Mouse (Mus musculus) lung, embryonic 14.5 days (tissue): ENCODE results near the gene Naa40. TPM values are rescaled to one million over a fixed set of nuclear protein-coding genes. Genes with fewer than 3 reads are reported as not detected.

ENCODE experiments used
- ATAC-seq: fragments of 200-750 bp; cut with Nextera tagmentation; 2 replicates; pipeline ENCODE4 v1.8.0; 2017; ENCODE audit warnings: mild to moderate bottlenecking, moderate TSS enrichment, moderate library complexity; ENCODE audit not compliant: insufficient read depth
- DNase-seq: peaks from one replicate; pipeline ENCODE4 v3.0.0-alpha.2; 2015
- H3K27ac ChIP-seq: fragments of 300-500 bp; sonication (generic); 2 replicates; pipeline ENCODE4 v1.5.1; 2014; ENCODE audit warnings: low read depth, mild to moderate bottlenecking, moderate library complexity
- H3K27me3 ChIP-seq: fragments of 300-500 bp; sonication (generic); 2 replicates; pipeline ENCODE4 v1.6.1; 2014; ENCODE audit warnings: low read length, control low read depth; ENCODE audit not compliant: insufficient read depth
- H3K36me3 ChIP-seq: fragments of 300-500 bp; sonication (generic); 2 replicates; pipeline ENCODE4 v1.6.1; 2014; ENCODE audit warnings: control low read depth; ENCODE audit not compliant: insufficient read depth
- H3K4me1 ChIP-seq: fragments of 300-500 bp; sonication (generic); 2 replicates; pipeline ENCODE4 v1.6.1; 2014; ENCODE audit warnings: antibody characterized with exemption, control low read depth; ENCODE audit not compliant: insufficient read depth
- H3K4me2 ChIP-seq: fragments of 300-500 bp; sonication (generic); 2 replicates; pipeline ENCODE4 v1.6.1; 2014; ENCODE audit warnings: mild to moderate bottlenecking
- H3K4me3 ChIP-seq: fragments of 300-500 bp; sonication (generic); 2 replicates; pipeline ENCODE4 v1.5.1; 2014; ENCODE audit warnings: low read depth, low read length
- H3K9ac ChIP-seq: fragments of 300-500 bp; sonication (generic); 2 replicates; pipeline ENCODE4 v1.6.1; 2014
- H3K9me3 ChIP-seq: fragments of 300-500 bp; sonication (generic); 2 replicates; pipeline ENCODE4 v1.6.1; 2016; ENCODE audit warnings: low read depth, low read length, control low read depth
- CTCF ChIP-seq: IDR thresholded peaks from 2 replicates; pipeline ENCODE4 v1.5.1; 2016; ENCODE audit warnings: antibody characterized with exemption, low read depth
- WGBS: fragments of 180-500 bp; shearing (Covaris S2); extraction: QIAGEN DNeasy Blood & Tissue Kit; methylation state at CpG from one replicate; pipeline ENCODE4 v1.1.7; 2014; 5-methylcytosine and 5-hydroxymethylcytosine counted together
- polyA plus RNA-seq: library from polyadenylated mRNA; unstranded; fragments of >200 nt; fragmentation: Nextera tagmentation; extraction: Ambion mirVana; gene quantifications from 2 replicates; pipeline ENCODE4 v1.2.1, GENCODE M21; 2014

The Naa40 gene
- polyA plus RNA-seq, 1 experiment from 2014 or later: 65.8 TPM

DNA sequence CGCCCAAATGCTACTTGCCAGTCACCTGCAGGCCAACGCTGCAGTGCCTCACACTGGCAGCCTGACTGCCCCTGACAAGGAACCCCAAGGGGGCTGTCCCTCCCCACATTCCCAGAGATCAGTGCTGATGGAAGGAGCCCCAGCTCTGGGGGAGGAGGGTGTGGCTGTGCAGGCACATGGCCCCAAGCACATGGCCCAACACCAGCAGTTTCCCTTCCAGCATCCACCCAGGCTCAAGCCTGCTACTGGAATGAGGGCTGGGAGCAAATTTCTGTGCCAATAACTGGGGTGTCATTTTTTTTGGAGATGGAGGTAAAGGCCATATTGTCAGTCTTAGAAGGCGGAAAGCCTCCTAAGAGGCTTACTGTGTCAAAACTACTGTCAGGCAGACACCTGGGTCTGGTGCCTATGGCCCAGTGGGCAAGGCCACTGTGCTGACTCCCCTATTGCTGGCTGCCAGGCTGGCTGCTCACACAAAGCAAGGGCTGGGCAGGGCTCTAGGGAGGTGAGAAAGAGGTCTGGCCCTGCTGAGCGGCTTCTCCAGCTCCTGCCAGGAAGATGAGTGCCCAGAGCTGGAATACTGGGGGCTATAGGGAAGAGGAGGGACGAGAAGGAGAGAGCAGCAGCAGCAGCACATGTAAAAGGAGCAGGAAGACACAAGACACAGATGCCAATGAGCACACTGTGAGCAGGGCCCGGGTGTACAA is 37.4 kb upstream of the Naa40 start:
- H3K4me3 ChIP-seq: no peak overlapping the region
- H3K4me1 ChIP-seq: no peaks in the 10 kb centered on the region
- DNase-seq (no peak), ATAC-seq (no peak)
- no peaks in the 10 kb centered on the region for H3K9me3 ChIP-seq
- H3K36me3 ChIP-seq: peaks cover 98% of the 10 kb centered on the region
- TF ChIP-seq CTCF: no peak
- no peak overlapping the region for H3K4me2 ChIP-seq
- no peak overlapping the region for H3K27ac ChIP-seq
- no peak overlapping the region for H3K9ac ChIP-seq
- no peaks in the 10 kb centered on the region for H3K27me3 ChIP-seq
- WGBS: 80% methylated on average over 6 of the region's 6 CpGs

DNA sequence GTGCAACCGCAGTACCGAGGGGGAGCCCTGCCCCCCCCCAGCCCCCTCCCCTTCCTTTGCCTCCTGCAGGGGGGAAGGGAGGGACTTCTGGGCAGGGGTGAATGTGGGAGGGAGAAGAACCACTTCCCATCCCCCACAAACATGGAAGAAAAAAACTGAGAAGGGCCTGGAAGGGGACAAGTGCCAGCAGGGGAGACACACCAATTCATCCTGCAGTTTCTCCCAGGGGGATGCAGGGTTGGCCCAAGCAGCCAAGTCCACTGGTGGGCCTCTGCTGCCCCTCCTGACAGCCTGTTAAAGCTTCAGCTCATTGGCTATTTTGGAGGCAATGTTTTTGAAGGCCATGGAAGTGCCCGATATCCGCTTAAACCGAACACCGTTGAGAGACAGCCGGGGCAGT is 35.8 kb upstream of the Naa40 start:
- H3K4me2 ChIP-seq: no peak overlapping the region
- H3K27ac ChIP-seq: no peak overlapping the region
- DNase-seq: no peak
- no peaks in the 10 kb centered on the region for H3K4me1 ChIP-seq
- no peak for ATAC-seq
- no peak overlapping the region for H3K9ac ChIP-seq
- no peak overlapping the region for H3K4me3 ChIP-seq
- H3K9me3 ChIP-seq: no peaks in the 10 kb centered on the region
- H3K27me3 ChIP-seq: no peaks in the 10 kb centered on the region
- TF ChIP-seq CTCF: no peak
- peaks cover 98% of the 10 kb centered on the region for H3K36me3 ChIP-seq
- 68% methylated on average over 7 of the region's 7 CpGs for WGBS

DNA sequence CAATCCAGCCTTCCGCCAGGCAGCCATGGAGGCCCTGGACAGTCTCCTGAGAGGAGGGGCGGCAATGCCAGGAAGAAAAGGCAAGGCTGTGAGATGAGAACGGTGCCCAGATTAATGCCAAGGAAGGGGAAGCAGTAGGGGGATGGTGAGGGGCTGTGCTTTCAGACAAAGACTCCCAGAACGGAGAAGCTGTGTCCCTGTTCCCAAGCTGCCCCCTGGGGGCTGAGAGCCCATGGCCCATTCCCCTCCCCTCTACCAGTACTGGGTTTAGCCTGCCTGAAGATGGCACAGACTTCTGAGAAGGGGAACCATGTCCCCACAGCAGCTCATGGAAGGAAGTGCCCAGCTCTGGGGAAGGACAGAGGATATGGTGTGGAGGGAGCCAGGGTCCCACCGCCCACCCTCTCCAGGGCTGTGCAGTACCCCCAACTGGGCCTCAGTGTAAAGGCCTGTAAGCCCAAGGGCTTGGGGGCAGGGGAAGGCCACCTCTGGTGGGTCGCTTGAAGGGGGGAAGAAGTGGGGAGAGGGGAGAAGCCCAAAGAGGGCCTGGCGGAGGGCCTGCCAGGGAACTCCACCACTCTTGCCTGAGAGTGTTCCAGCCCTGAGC is 35.2 kb upstream of the Naa40 start:
- ATAC-seq (no peak), DNase-seq (no peak)
- Histone ChIP-seq H3K4me3 (no peak overlapping the region), H3K4me2 (no peak overlapping the region), H3K4me1 (no peaks in the 10 kb centered on the region), H3K27ac (no peak overlapping the region; the same call in 1 of the 2 replicates), H3K27me3 (no peaks in the 10 kb centered on the region), H3K9ac (no peak overlapping the region), H3K9me3 (no peaks in the 10 kb centered on the region), H3K36me3 (peaks cover 98% of the 10 kb centered on the region)
- no peak for TF ChIP-seq CTCF
- WGBS: 53% methylated on average over 7 of the region's 7 CpGs

DNA sequence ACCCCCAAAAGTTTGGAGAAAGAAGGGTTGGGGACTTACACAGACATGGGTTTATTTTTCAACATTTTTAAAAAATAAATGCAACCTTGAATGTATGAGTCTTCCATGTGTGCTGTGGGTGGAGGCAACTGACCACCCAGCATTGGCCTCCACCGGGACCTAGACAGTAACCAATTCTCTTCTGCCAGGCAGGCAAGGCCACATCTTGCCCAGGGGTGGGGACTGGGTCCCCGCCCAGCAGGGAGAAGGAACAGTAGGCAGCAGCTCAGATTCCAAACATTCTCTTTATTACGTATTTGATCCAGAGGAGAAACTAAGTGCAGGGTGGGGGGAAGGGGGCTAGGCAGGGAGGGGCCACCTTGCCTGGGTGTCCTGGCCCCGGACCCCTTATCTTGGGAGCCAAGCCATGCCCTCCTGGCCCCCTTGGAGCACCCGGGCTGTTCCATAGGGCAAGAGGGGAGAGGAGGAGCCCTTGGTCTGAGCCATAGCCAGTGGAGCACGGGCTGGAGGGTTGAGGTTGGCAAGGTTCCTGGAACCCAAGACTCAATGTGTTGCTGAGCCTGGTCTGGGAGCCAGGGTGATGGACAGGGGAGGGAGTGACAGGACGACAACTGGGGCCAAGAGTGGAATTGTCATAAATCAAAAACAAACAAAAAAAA is 34.3 kb upstream of the Naa40 start:
- DNase-seq (peak; percentile 41), ATAC-seq (no peak)
- no peak overlapping the region for H3K4me3 ChIP-seq
- no peak overlapping the region for H3K27ac ChIP-seq
- H3K27me3 ChIP-seq: no peaks in the 10 kb centered on the region
- no peaks in the 10 kb centered on the region for H3K4me1 ChIP-seq
- no peak overlapping the region for H3K9ac ChIP-seq
- no peak overlapping the region for H3K4me2 ChIP-seq
- 35% methylated on average over 7 of the region's 7 CpGs for WGBS
- H3K36me3 ChIP-seq: peaks cover 97% of the 10 kb centered on the region
- H3K9me3 ChIP-seq: no peaks in the 10 kb centered on the region
- no peak for TF ChIP-seq CTCF

DNA sequence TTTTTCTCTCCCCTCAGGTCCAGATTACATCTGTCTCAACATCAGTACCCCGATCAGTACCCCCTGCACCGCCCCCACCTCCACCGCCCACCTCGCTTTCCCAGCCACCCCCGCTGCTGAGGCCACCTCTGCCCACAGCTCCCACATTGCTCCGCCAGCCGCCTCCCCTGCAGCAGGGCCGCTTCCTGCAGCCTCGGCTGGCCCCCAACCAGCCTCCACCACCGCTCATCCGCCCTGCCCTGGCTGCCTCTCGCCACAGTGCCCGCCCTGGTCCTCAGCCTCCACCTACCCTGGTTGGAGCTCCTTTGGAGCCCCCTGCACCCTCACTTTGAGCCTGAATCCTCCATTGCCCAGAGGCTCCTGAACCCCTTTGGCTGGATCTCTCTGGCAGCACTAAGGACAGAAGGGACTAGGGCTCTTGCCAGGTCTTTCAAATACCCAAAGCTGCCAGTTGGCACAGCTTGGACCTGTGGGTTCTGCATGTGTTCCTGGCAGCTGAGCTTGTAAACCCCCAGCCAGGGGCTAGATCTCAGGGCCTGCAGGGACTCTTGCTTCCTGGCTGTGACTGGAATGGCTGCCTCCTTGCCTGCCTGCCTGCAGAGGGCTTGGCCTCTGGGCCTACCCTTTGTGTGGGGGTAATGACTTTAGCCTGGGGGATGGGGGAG is 33.5 kb upstream of the Naa40 start:
- WGBS: 86% methylated on average over 13 of the region's 13 CpGs
- Histone ChIP-seq H3K27ac (peak overlapping the region; percentile 27; the same call in 1 of the 2 replicates), H3K9ac (no peak overlapping the region), H3K9me3 (no peaks in the 10 kb centered on the region), H3K36me3 (peaks cover 90% of the 10 kb centered on the region), H3K4me2 (no peak overlapping the region), H3K27me3 (no peaks in the 10 kb centered on the region), H3K4me1 (peaks cover 6% of the 10 kb centered on the region; the same call in 1 of the 2 replicates), H3K4me3 (no peak overlapping the region)
- no peak for TF ChIP-seq CTCF
- DNase-seq (no peak), ATAC-seq (no peak)

DNA sequence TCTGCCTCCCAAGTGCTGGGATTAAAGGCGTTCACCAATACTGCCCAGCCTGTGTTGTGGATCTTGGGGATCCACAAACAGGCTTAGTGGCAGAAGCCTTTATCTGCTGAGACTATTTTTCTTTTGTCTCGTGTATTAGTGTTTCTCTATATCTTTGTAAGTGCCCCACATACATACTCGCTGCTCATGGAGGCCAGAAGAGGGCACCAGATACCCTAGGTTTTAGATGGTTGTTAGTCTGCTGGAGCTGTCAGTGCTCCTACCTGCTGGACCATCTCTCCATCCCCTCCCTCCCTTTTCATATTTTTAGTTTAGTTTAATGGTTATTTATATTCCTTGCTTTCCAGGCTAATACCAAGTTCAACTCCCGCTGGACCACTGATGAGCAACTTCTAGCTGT is 32.5 kb upstream of the Naa40 start:
- peak; percentile 39 for TF ChIP-seq CTCF
- Histone ChIP-seq H3K27ac (no peak overlapping the region), H3K4me3 (no peak overlapping the region), H3K27me3 (no peaks in the 10 kb centered on the region), H3K9ac (no peak overlapping the region), H3K9me3 (no peaks in the 10 kb centered on the region), H3K4me1 (peaks cover 10% of the 10 kb centered on the region; the same call in 1 of the 2 replicates), H3K4me2 (no peak overlapping the region), H3K36me3 (peaks cover 81% of the 10 kb centered on the region)
- ATAC-seq (no peak), DNase-seq (peak; percentile 26)
- 91% methylated on average over 4 of the region's 4 CpGs for WGBS
